Mouse (Mus musculus) adrenal gland, postnatal 25 days (tissue): ENCODE results near the gene Gm5244. TPM values are rescaled to one million over a fixed set of nuclear protein-coding genes. Genes with fewer than 3 reads are reported as not detected.

Experiments used
- total RNA-seq: library from RNA; stranded (reverse); gene quantifications from 2 replicates; pipeline ENCODE4 v1.2.3, GENCODE M21; 2021

The Gm5244 gene
- total RNA-seq, 1 experiment from 2014 or later = not detected

Other genes with a start within 250 kb of the Gm5244 start
- gene Gm4952, start 246.7 kb upstream of the Gm5244 start, total RNA-seq = 1.3 TPM in 1 of 2 replicates, not detected in the other
- not detected in 2 replicates for gene Glyat, start 213.4 kb upstream of the Gm5244 start, total RNA-seq
- not detected in 2 replicates for gene Olfr1442, start 176.2 kb upstream of the Gm5244 start, total RNA-seq
- gene Olfr1443, start 168.6 kb upstream of the Gm5244 start, total RNA-seq = not detected in 2 replicates
- not detected in 2 replicates for gene Keg1, start 150.9 kb upstream of the Gm5244 start, total RNA-seq
- 0.90 and 3.3 TPM in 2 replicates for gene Cntf, start 81.0 kb upstream of the Gm5244 start, total RNA-seq
- gene Zfp91, start 50.6 kb upstream of the Gm5244 start, total RNA-seq = 83.3 and 85.7 TPM in 2 replicates
- gene Lpxn, start 50.5 kb upstream of the Gm5244 start, total RNA-seq = 2.1 and 2.2 TPM in 2 replicates
- not detected in 2 replicates for gene Olfr1444, start 10.6 kb downstream of the Gm5244 start, total RNA-seq
- gene Olfr1445, start 37.2 kb downstream of the Gm5244 start, total RNA-seq = not detected in 2 replicates
- gene Olfr1446, start 46.8 kb downstream of the Gm5244 start, total RNA-seq = not detected in 2 replicates
- gene Olfr1447, start 57.1 kb downstream of the Gm5244 start, total RNA-seq = not detected in 2 replicates
- not detected in 2 replicates for gene Olfr1448, start 77.7 kb downstream of the Gm5244 start, total RNA-seq
- not detected in 2 replicates for gene Olfr1449, start 84.2 kb downstream of the Gm5244 start, total RNA-seq
- not detected in 2 replicates for gene Olfr1450, start 103.6 kb downstream of the Gm5244 start, total RNA-seq
- gene Olfr1451, start 148.3 kb downstream of the Gm5244 start, total RNA-seq = not detected in 2 replicates
- not detected in 2 replicates for gene Olfr1453, start 181.6 kb downstream of the Gm5244 start, total RNA-seq
- gene Olfr1454, start 213.9 kb downstream of the Gm5244 start, total RNA-seq = not detected in 2 replicates